Comparison of ENCODE assay signal across 8 mouse cellular contexts in the genomic region with DNA sequence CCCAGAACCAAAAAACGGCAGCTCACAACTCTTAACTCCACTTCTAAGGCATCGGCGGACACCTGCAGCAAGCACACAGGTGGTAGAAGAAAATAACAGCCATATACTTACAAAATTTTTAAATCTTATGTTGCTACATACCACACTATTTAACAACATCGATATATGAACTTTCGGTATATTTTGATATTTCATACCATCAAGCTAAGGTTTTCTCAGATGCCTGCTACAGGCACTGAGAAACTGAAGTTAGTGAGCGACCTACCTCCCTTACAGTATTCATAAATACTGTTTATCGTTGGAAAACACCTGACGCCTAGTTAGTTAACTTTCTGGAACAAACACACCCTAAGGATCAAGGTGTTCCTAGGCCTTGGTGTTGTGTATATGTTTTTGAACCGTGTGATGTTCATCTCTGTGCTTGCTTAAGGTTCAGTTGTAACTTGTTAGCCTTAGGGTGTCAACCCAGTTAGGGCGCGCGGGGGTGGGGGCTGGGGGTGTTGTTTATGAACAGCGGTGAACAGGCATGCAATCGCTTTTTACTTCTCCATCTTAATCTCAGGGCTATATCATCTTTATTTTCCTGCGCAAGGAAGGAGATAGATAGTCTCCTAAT. TPM values are rescaled to one million over a fixed set of nuclear protein-coding genes. Genes with fewer than 3 reads are reported as not detected.
DNase-seq lines count a peak whose midpoint lies in the region; ATAC-seq and TF ChIP-seq lines count a peak whose summit lies in the region.

No protein-coding gene starts in this region.

- peak overlapping the region; percentile 71; the same call in 1 of the 2 replicates for H3K9ac ChIP-seq in limb, embryonic 12.5 days (replicated peaks)
- H3K9ac ChIP-seq in stomach, embryonic 15.5 days: no peak overlapping the region

- TF ChIP-seq POLR2A in spleen, adult 2 months (IDR thresholded peaks at IDR 0.05; ENCODE audit: low read depth, low read length): no peak

- H3K27ac ChIP-seq in spleen, adult 2 months (ENCODE audit: insufficient read depth, low read length): peak overlapping the region; percentile 79
- H3K27ac ChIP-seq in limb, embryonic 12.5 days: peak overlapping the region; percentile 90
- peak overlapping the region; percentile 96 for H3K27ac ChIP-seq in stomach, embryonic 15.5 days

- DNase-seq in spleen, adult 2 months (ENCODE audit: low read depth in 1 of 2, low spot score in 2 of 2): no peak
- no peak for DNase-seq in spleen, adult 18-20 months
- no peak for DNase-seq in testis, postnatal 14 days (ENCODE audit: low spot score)
- no peak for DNase-seq in right cerebral cortex, postnatal 4 days

- H3K27me3 ChIP-seq in erythroblast, embryonic 14.5 days (ENCODE audit: control insufficient read depth): peaks cover 2% of the 10 kb centered on the region; the same call in 1 of the 2 replicates
- H3K27me3 ChIP-seq in spleen, adult 2 months (ENCODE audit: control insufficient read depth, insufficient read depth, low read length): no peaks in the 10 kb centered on the region
- no peaks in the 10 kb centered on the region for H3K27me3 ChIP-seq in limb, embryonic 12.5 days
- H3K27me3 ChIP-seq in stomach, embryonic 15.5 days (replicated peaks): no peaks in the 10 kb centered on the region

- no peak for TF ChIP-seq CTCF in spleen, adult 2 months (IDR thresholded peaks at IDR 0.05; ENCODE audit: extremely low read depth, insufficient read depth, insufficient read length, insufficient replicate concordance)

- H3K9me3 ChIP-seq in erythroblast, embryonic 14.5 days (ENCODE audit: control insufficient read depth, low read length): no peaks in the 10 kb centered on the region
- H3K9me3 ChIP-seq in limb, embryonic 12.5 days: no peaks in the 10 kb centered on the region
- no peaks in the 10 kb centered on the region for H3K9me3 ChIP-seq in stomach, embryonic 15.5 days

- peak overlapping the region; percentile 100 for H3K4me3 ChIP-seq in erythroblast, embryonic 14.5 days (replicated peaks)
- H3K4me3 ChIP-seq in spleen, adult 2 months (ENCODE audit: extremely low read depth, insufficient read depth, insufficient read length): no peak overlapping the region
- H3K4me3 ChIP-seq in limb, embryonic 12.5 days (replicated peaks): peak overlapping the region; percentile 65
- peak overlapping the region; percentile 65; the same call in 1 of the 2 replicates for H3K4me3 ChIP-seq in stomach, embryonic 15.5 days (replicated peaks)

- peaks cover 39% of the 10 kb centered on the region for H3K4me1 ChIP-seq in erythroblast, embryonic 14.5 days (ENCODE audit: control insufficient read depth)
- peaks cover 18% of the 10 kb centered on the region; the same call in 1 of the 2 replicates for H3K4me1 ChIP-seq in spleen, adult 2 months (ENCODE audit: control insufficient read depth, insufficient read depth, insufficient read length)
- peaks cover 54% of the 10 kb centered on the region for H3K4me1 ChIP-seq in limb, embryonic 12.5 days (replicated peaks)
- peaks cover 42% of the 10 kb centered on the region for H3K4me1 ChIP-seq in stomach, embryonic 15.5 days

- ATAC-seq in erythroblast, adult 5-6 weeks (replicated peaks; ENCODE audit: low FRiP score, poor library complexity, severe bottlenecking): no peak
- ATAC-seq in limb, embryonic 12.5 days (ENCODE audit: insufficient number of reproducible peaks, insufficient read depth, low FRiP score, low TSS enrichment, low read depth): no peak
- ATAC-seq in stomach, embryonic 15.5 days (ENCODE audit: insufficient read depth, low FRiP score, low read depth): no peak

- H3K36me3 ChIP-seq in erythroblast, embryonic 14.5 days (ENCODE audit: control insufficient read depth): peaks cover 27% of the 10 kb centered on the region
- peaks cover 21% of the 10 kb centered on the region for H3K36me3 ChIP-seq in spleen, adult 2 months (ENCODE audit: control insufficient read depth, insufficient read depth, low read length)
- H3K36me3 ChIP-seq in limb, embryonic 12.5 days: peaks cover 19% of the 10 kb centered on the region
- H3K36me3 ChIP-seq in stomach, embryonic 15.5 days: peaks cover 16% of the 10 kb centered on the region

- H3K4me2 ChIP-seq in limb, embryonic 12.5 days: peak overlapping the region; percentile 76
- peak overlapping the region; percentile 87; the same call in 1 of the 2 replicates for H3K4me2 ChIP-seq in stomach, embryonic 15.5 days

- whole genome bisulfite sequencing in spleen, adult 2 months: 42% methylated on average over 15 of the region's 15 CpGs
- WGBS in limb, embryonic 12.5 days: 83% methylated on average over 15 of the region's 15 CpGs
- 67% methylated on average over 15 of the region's 15 CpGs for WGBS in stomach, embryonic 15.5 days

RNA-seq across cellular contexts. Expression of a gene that starts 1.6 kb away (rescaled TPM):
- polyA plus RNA-seq in erythroblast, embryonic 14.5 days (2012): 0.76 and 1.4 TPM in 2 replicates
- 125 and 174 TPM in 2 replicates for total RNA-seq in erythroblast, adult 5-6 weeks (2015; ENCODE audit: low replicate concordance)
- total RNA-seq in erythroblast, adult 5-6 weeks (2017; ENCODE audit: low replicate concordance): 113 and 122 TPM in 2 replicates
- 423 and 439 TPM in 2 replicates for polyA plus RNA-seq in spleen, adult 2 months (2012; rRNA removed)
- 68.2 and 70.9 TPM in 2 replicates for polyA plus RNA-seq in limb, embryonic 12.5 days (2016; fragmentation: Nextera tagmentation; extraction: Ambion mirVana)
- 140 and 159 TPM in 2 replicates for polyA plus RNA-seq in stomach, embryonic 15.5 days (2015; fragmentation: Nextera tagmentation; extraction: Ambion mirVana)

RNA-seq across cellular contexts. Expression of a gene that starts 20.7 kb away (rescaled TPM):
- not detected in 2 replicates for polyA plus RNA-seq in erythroblast, embryonic 14.5 days (2012)
- not detected in 2 replicates for total RNA-seq in erythroblast, adult 5-6 weeks (2015; ENCODE audit: low replicate concordance)
- total RNA-seq in erythroblast, adult 5-6 weeks (2017; ENCODE audit: low replicate concordance): not detected in 2 replicates
- 0.18 TPM in 1 of 2 replicates, not detected in the other for polyA plus RNA-seq in spleen, adult 2 months (2012; rRNA removed)
- polyA plus RNA-seq in limb, embryonic 12.5 days (2016; fragmentation: Nextera tagmentation; extraction: Ambion mirVana): 0.72 and 1.5 TPM in 2 replicates
- polyA plus RNA-seq in stomach, embryonic 15.5 days (2015; fragmentation: Nextera tagmentation; extraction: Ambion mirVana): 1.6 and 1.8 TPM in 2 replicates

RNA-seq across cellular contexts. Expression of a gene that starts 31.1 kb away (rescaled TPM):
- polyA plus RNA-seq in erythroblast, embryonic 14.5 days (2012): not detected in 2 replicates
- total RNA-seq in erythroblast, adult 5-6 weeks (2015; ENCODE audit: low replicate concordance): not detected in 2 replicates
- 0.17 TPM in 1 of 2 replicates, not detected in the other for total RNA-seq in erythroblast, adult 5-6 weeks (2017; ENCODE audit: low replicate concordance)
- 0.18 and 0.32 TPM in 2 replicates for polyA plus RNA-seq in spleen, adult 2 months (2012; rRNA removed)
- 7.8 and 8.5 TPM in 2 replicates for polyA plus RNA-seq in limb, embryonic 12.5 days (2016; fragmentation: Nextera tagmentation; extraction: Ambion mirVana)
- polyA plus RNA-seq in stomach, embryonic 15.5 days (2015; fragmentation: Nextera tagmentation; extraction: Ambion mirVana): 0.72 and 0.78 TPM in 2 replicates

RNA-seq across cellular contexts. Expression of a gene that starts 37.9 kb away (rescaled TPM):
- polyA plus RNA-seq in erythroblast, embryonic 14.5 days (2012): 1.1 TPM in 2 replicates
- 7.3 and 17.7 TPM in 2 replicates for total RNA-seq in erythroblast, adult 5-6 weeks (2015; ENCODE audit: low replicate concordance)
- total RNA-seq in erythroblast, adult 5-6 weeks (2017; ENCODE audit: low replicate concordance): 3.9 and 16.5 TPM in 2 replicates
- 9.2 and 10.7 TPM in 2 replicates for polyA plus RNA-seq in spleen, adult 2 months (2012; rRNA removed)
- 48.5 and 50.4 TPM in 2 replicates for polyA plus RNA-seq in limb, embryonic 12.5 days (2016; fragmentation: Nextera tagmentation; extraction: Ambion mirVana)
- 35.3 and 37.3 TPM in 2 replicates for polyA plus RNA-seq in stomach, embryonic 15.5 days (2015; fragmentation: Nextera tagmentation; extraction: Ambion mirVana)

RNA-seq across cellular contexts. Expression of a gene that starts 40.3 kb away (rescaled TPM):
- not detected in 2 replicates for polyA plus RNA-seq in erythroblast, embryonic 14.5 days (2012)
- not detected in 2 replicates for total RNA-seq in erythroblast, adult 5-6 weeks (2015; ENCODE audit: low replicate concordance)
- total RNA-seq in erythroblast, adult 5-6 weeks (2017; ENCODE audit: low replicate concordance): not detected in 2 replicates
- 0.14 and 0.15 TPM in 2 replicates for polyA plus RNA-seq in spleen, adult 2 months (2012; rRNA removed)
- polyA plus RNA-seq in limb, embryonic 12.5 days (2016; fragmentation: Nextera tagmentation; extraction: Ambion mirVana): 1.5 and 2.2 TPM in 2 replicates
- 2.2 and 2.5 TPM in 2 replicates for polyA plus RNA-seq in stomach, embryonic 15.5 days (2015; fragmentation: Nextera tagmentation; extraction: Ambion mirVana)

Comparison
In these comparisons a context has a peak if more than half of its experiments do, and no peak if none do; other contexts are left out.
1. RNA of a gene that starts 1.6 kb away (polyA plus RNA-seq): 423 to 439 TPM in spleen, adult 2 months, 140 to 159 TPM in stomach, embryonic 15.5 days and 68.2 to 70.9 TPM in limb, embryonic 12.5 days; 0.76 to 1.4 TPM in erythroblast, embryonic 14.5 days; every median in the first group is over 10 times any median in the second.
2. Peak in every context shown above with its lines, with median percentiles within 50 percentile points of each other: H3K27ac ChIP-seq.